Mouse (Mus musculus) lung, postnatal 0 days (tissue): Measurements from ENCODE around the gene Pot1a. TPM values are rescaled to one million over a fixed set of nuclear protein-coding genes. Genes with fewer than 3 reads are reported as not detected.

Experiments
- ATAC-seq: fragments of 200-750 bp; cut with Nextera tagmentation; 2 replicates; pipeline ENCODE4 v1.8.0; 2017; ENCODE audit warnings: moderate library complexity
- DNase-seq: peaks from one replicate; pipeline ENCODE4 v3.0.0-alpha.2; 2016; ENCODE audit warnings: low spot score
- H3K27ac ChIP-seq: fragments of 300-500 bp; sonication (generic); 2 replicates; pipeline ENCODE4 v1.5.1; 2014; ENCODE audit warnings: antibody characterized with exemption, mild to moderate bottlenecking, low read length, mixed read lengths
- H3K27me3 ChIP-seq: fragments of 300-500 bp; sonication (generic); replicated peaks from 2 replicates; pipeline ENCODE4 v1.6.1; 2014; ENCODE audit warnings: low read length, mixed read lengths; ENCODE audit not compliant: insufficient read depth
- H3K36me3 ChIP-seq: fragments of 300-500 bp; sonication (generic); 2 replicates; pipeline ENCODE4 v1.6.1; 2014; ENCODE audit warnings: low read length, mixed read lengths; ENCODE audit not compliant: insufficient read depth
- H3K4me1 ChIP-seq: fragments of 300-500 bp; sonication (generic); 2 replicates; pipeline ENCODE4 v1.6.1; 2014; ENCODE audit warnings: antibody characterized with exemption, low read depth, low read length, mixed read lengths; ENCODE audit not compliant: insufficient read depth
- H3K4me2 ChIP-seq: fragments of 300-500 bp; sonication (generic); replicated peaks from 2 replicates; pipeline ENCODE4 v1.6.1; 2014; ENCODE audit warnings: low read depth, mild to moderate bottlenecking, low read length, moderate library complexity, mixed read lengths
- H3K4me3 ChIP-seq: fragments of 300-500 bp; sonication (generic); 2 replicates; pipeline ENCODE4 v1.5.1; 2014; ENCODE audit warnings: low read depth, low read length
- H3K9ac ChIP-seq: fragments of 300-500 bp; sonication (generic); replicated peaks from 2 replicates; pipeline ENCODE4 v1.6.1; 2014; ENCODE audit warnings: low read depth, mild to moderate bottlenecking
- H3K9me3 ChIP-seq: fragments of 300-500 bp; sonication (generic); 2 replicates; pipeline ENCODE4 v1.6.1; 2016; ENCODE audit warnings: low read length, mixed read lengths
- CTCF ChIP-seq: IDR thresholded peaks from 2 replicates; pipeline ENCODE4 v1.5.1; 2016; ENCODE audit warnings: antibody characterized with exemption, mild to moderate bottlenecking
- EP300 ChIP-seq: IDR thresholded peaks from 2 replicates; pipeline ENCODE4 v1.6.1; 2016; ENCODE audit warnings: antibody characterized with exemption, mild to moderate bottlenecking, control low read depth
- WGBS: fragments of 180-500 bp; shearing (Covaris S2); extraction: QIAGEN DNeasy Blood & Tissue Kit; methylation state at CpG from one replicate; pipeline ENCODE4 v1.1.7; 2014; 5-methylcytosine and 5-hydroxymethylcytosine counted together
- polyA plus RNA-seq: library from polyadenylated mRNA; unstranded; fragments of >200 nt; fragmentation: Nextera tagmentation; extraction: Ambion mirVana; gene quantifications from 2 replicates; pipeline ENCODE4 v1.2.1, GENCODE M21; 2015

Gene Pot1a
- polyA plus RNA-seq: 16.3 TPM in 2 replicates

DNA sequence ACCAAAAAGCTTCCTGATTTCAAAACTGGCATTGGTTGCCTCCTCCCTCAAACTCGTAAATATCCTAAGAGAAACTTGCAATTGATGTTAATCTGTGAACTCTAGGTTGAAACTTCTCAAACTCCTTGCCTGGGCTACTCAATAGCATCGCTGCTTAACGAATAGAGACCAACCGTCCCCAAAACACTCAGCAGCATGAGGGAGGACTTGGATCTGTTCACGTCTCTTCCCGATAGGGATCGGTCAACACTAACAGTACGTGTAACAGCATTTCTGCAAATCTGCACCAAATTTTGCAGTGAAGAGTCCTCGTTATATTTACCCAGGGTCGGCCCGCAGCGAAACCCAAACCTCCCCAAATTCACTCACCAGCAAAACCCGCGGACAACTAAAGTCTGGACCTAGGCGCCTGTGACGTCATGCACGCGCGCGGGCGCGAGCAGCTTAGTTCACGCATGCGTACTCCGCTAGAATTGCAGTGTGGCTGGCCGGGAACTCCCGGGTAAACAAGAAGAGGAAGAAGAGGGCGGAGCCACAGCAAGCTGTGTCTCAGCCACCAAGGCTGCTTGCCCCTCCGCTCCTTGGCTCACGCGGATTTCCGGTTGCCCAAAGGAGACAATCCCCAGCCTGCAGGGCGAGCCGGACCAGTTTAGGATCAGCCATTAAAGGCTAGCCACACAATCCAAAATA is at the start of gene Pot1a:
Gene Pot1a, minus strand, starts transcription at position 441 of the 690 bp plus-strand sequence.
- H3K27me3 ChIP-seq: no peaks in the 10 kb centered on the region
- H3K4me3 ChIP-seq: peak within 1 kb of the TSS; percentile 69
- no peaks in the 10 kb centered on the region for H3K4me1 ChIP-seq
- ATAC-seq: peak; percentile 100
- under 1% methylated on average over 34 of the region's 34 CpGs for WGBS
- peak within 1 kb of the TSS; percentile 56 for H3K4me2 ChIP-seq
- DNase-seq: peak; percentile 100
- H3K36me3 ChIP-seq: no peaks in the 10 kb centered on the region
- H3K9ac ChIP-seq: peak within 1 kb of the TSS; percentile 71
- TF ChIP-seq CTCF (no peak), EP300 (no peak)
- peak within 1 kb of the TSS; percentile 79 for H3K27ac ChIP-seq
- H3K9me3 ChIP-seq: no peaks in the 10 kb centered on the region

- Histone ChIP-seq H3K36me3 (no peaks in the 10 kb centered on the region), H3K9me3 (no peaks in the 10 kb centered on the region), H3K27ac (no peak overlapping the region), H3K9ac (no peak overlapping the region), H3K27me3 (no peaks in the 10 kb centered on the region), H3K4me1 (no peaks in the 10 kb centered on the region), H3K4me3 (no peak overlapping the region), H3K4me2 (no peak overlapping the region)
- DNase-seq: no peak
- ATAC-seq: no peak
- 51% methylated on average over 2 of the region's 2 CpGs for WGBS
- TF ChIP-seq CTCF (no peak), EP300 (no peak)
These were observed 27.2 kb upstream of the Pot1a start for GRCm38 (mm10) chr6:25836261-25836660.

- Histone ChIP-seq H3K4me2 (no peak overlapping the region), H3K9me3 (no peaks in the 10 kb centered on the region), H3K27ac (no peak overlapping the region), H3K4me1 (no peaks in the 10 kb centered on the region), H3K9ac (no peak overlapping the region), H3K36me3 (no peaks in the 10 kb centered on the region), H3K27me3 (no peaks in the 10 kb centered on the region), H3K4me3 (no peak overlapping the region)
- no peak for TF ChIP-seq CTCF
- no peak for TF ChIP-seq EP300
- no peak for ATAC-seq
- no peak for DNase-seq
- 89% methylated on average over 3 of the region's 3 CpGs for WGBS
These were observed 3.0 kb downstream of the Pot1a start for GRCm38 (mm10) chr6:25806021-25806420.

- TF ChIP-seq CTCF (no peak), EP300 (no peak)
- no peak overlapping the region for H3K4me3 ChIP-seq
- 27% methylated on average over 3 of the region's 3 CpGs for WGBS
- no peak overlapping the region for H3K4me2 ChIP-seq
- no peaks in the 10 kb centered on the region for H3K4me1 ChIP-seq
- ATAC-seq (no peak), DNase-seq (peak; percentile 12)
- H3K9me3 ChIP-seq: no peaks in the 10 kb centered on the region
- H3K9ac ChIP-seq: no peak overlapping the region
- H3K27me3 ChIP-seq: no peaks in the 10 kb centered on the region
- no peak overlapping the region for H3K27ac ChIP-seq
- 0 out of 2 replicates have a peak, but pooled peaks cover 3% of the 10 kb centered on the region for H3K36me3 ChIP-seq
These were observed 6.8 kb downstream of the Pot1a start for GRCm38 (mm10) chr6:25802269-25802668.

DNA sequence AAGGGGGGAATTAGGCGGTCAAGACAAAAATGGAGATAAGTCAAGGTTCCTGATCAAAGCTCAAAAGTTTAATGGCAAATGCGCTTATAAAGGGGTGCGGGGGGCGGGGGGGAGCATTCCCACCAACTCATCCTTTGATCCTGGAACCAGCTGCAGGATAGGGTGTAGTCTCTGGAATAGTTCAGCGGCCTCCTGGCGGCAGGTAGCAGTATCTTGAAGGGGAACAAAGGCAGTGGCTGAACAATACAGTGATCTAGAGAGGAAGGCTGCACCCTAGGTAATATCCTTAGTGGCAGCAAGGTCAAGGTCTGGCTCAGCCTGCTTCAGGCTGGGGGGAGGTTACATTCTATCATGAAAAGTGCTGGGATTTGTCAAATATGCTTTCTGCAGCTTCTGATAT is 7.8 kb downstream of the Pot1a start:
- no peaks in the 10 kb centered on the region for H3K9me3 ChIP-seq
- no peak overlapping the region for H3K9ac ChIP-seq
- H3K36me3 ChIP-seq: 0 out of 2 replicates have a peak, but pooled peaks cover 3% of the 10 kb centered on the region
- no peak overlapping the region for H3K4me2 ChIP-seq
- H3K27ac ChIP-seq: no peak overlapping the region
- ATAC-seq (no peak), DNase-seq (no peak)
- no peak overlapping the region for H3K4me3 ChIP-seq
- no peak for TF ChIP-seq CTCF
- TF ChIP-seq EP300: no peak
- 94% methylated on average over 6 of the region's 6 CpGs for WGBS
- no peaks in the 10 kb centered on the region for H3K27me3 ChIP-seq
- H3K4me1 ChIP-seq: no peaks in the 10 kb centered on the region

GRCm38 (mm10) chr6:25768238-25768637 is 40.8 kb downstream of the Pot1a start:
- no peak overlapping the region for H3K9ac ChIP-seq
- DNase-seq (no peak), ATAC-seq (no peak)
- no peaks in the 10 kb centered on the region for H3K27me3 ChIP-seq
- 82% methylated on average over 3 of the region's 3 CpGs for WGBS
- no peak overlapping the region for H3K27ac ChIP-seq
- no peaks in the 10 kb centered on the region for H3K9me3 ChIP-seq
- H3K4me3 ChIP-seq: no peak overlapping the region
- H3K4me2 ChIP-seq: no peak overlapping the region
- H3K36me3 ChIP-seq: peaks cover 16% of the 10 kb centered on the region; the same call in 1 of the 2 replicates
- no peaks in the 10 kb centered on the region for H3K4me1 ChIP-seq
- TF ChIP-seq CTCF: no peak
- no peak for TF ChIP-seq EP300
